Mouse (Mus musculus) liver, postnatal 0 days (tissue): Measurements from ENCODE around the gene Ifitm3. TPM values are rescaled to one million over a fixed set of nuclear protein-coding genes. Genes with fewer than 3 reads are reported as not detected.

Source experiments
- ATAC-seq: fragments of 200-750 bp; cut with Nextera tagmentation; 2 replicates; pipeline ENCODE4 v1.8.0; 2017; ENCODE audit warnings: mild to moderate bottlenecking, moderate library complexity
- DNase-seq: peaks from one replicate; pipeline ENCODE4 v3.0.0-alpha.2; 2016
- H3K27ac ChIP-seq: fragments of 300-500 bp; sonication (generic); 2 replicates; pipeline ENCODE4 v1.5.1; 2014; ENCODE audit warnings: antibody characterized with exemption, moderate library complexity, mild to moderate bottlenecking, low read depth
- H3K27me3 ChIP-seq: fragments of 300-500 bp; sonication (generic); 2 replicates; pipeline ENCODE4 v1.6.1; 2014; ENCODE audit warnings: low read length, control low read depth, mixed read lengths; ENCODE audit not compliant: insufficient read depth
- H3K36me3 ChIP-seq: fragments of 300-500 bp; sonication (generic); replicated peaks from 2 replicates; pipeline ENCODE4 v1.6.1; 2014; ENCODE audit warnings: mild to moderate bottlenecking, control low read depth, low read length, moderate library complexity, mixed read lengths; ENCODE audit not compliant: insufficient read depth
- H3K4me1 ChIP-seq: fragments of 300-500 bp; sonication (generic); 2 replicates; pipeline ENCODE4 v1.6.1; 2014; ENCODE audit warnings: antibody characterized with exemption, mild to moderate bottlenecking, control low read depth; ENCODE audit not compliant: insufficient read depth
- H3K4me2 ChIP-seq: fragments of 300-500 bp; sonication (generic); 2 replicates; pipeline ENCODE4 v1.6.1; 2014; ENCODE audit warnings: low read depth, mild to moderate bottlenecking, low read length, moderate library complexity, mixed read lengths
- H3K4me3 ChIP-seq: fragments of 300-500 bp; sonication (generic); 2 replicates; pipeline ENCODE4 v1.5.1; 2014; ENCODE audit warnings: low read depth, low read length
- H3K9ac ChIP-seq: fragments of 300-500 bp; sonication (generic); replicated peaks from 2 replicates; pipeline ENCODE4 v1.6.1; 2014; ENCODE audit warnings: mild to moderate bottlenecking, moderate library complexity
- H3K9me3 ChIP-seq: fragments of 300-500 bp; sonication (generic); 2 replicates; pipeline ENCODE4 v1.6.1; 2016; ENCODE audit warnings: mild to moderate bottlenecking, control low read depth, low read length, mixed read lengths
- CTCF ChIP-seq: sonication (generic); IDR thresholded peaks from 2 replicates; pipeline ENCODE4 v1.5.1; 2016; ENCODE audit warnings: antibody characterized with exemption, low read depth
- EP300 ChIP-seq: IDR thresholded peaks from 2 replicates; pipeline ENCODE4 v1.6.1; 2016; ENCODE audit warnings: antibody characterized with exemption, low read depth, mild to moderate bottlenecking
- WGBS: fragments of 180-500 bp; shearing (Covaris S2); extraction: QIAGEN DNeasy Blood & Tissue Kit; methylation state at CpG from one replicate; pipeline ENCODE4 v1.1.7; 2014; ENCODE audit not compliant: insufficient replicate concordance; 5-methylcytosine and 5-hydroxymethylcytosine counted together
- polyA plus RNA-seq: library from polyadenylated mRNA; unstranded; fragments of >200 nt; fragmentation: Nextera tagmentation; extraction: Ambion mirVana; gene quantifications from 2 replicates; pipeline ENCODE4 v1.2.1, GENCODE M21; 2015

The Ifitm3 gene
- polyA plus RNA-seq, 1 experiment from 2014 or later, result 295 TPM

DNA sequence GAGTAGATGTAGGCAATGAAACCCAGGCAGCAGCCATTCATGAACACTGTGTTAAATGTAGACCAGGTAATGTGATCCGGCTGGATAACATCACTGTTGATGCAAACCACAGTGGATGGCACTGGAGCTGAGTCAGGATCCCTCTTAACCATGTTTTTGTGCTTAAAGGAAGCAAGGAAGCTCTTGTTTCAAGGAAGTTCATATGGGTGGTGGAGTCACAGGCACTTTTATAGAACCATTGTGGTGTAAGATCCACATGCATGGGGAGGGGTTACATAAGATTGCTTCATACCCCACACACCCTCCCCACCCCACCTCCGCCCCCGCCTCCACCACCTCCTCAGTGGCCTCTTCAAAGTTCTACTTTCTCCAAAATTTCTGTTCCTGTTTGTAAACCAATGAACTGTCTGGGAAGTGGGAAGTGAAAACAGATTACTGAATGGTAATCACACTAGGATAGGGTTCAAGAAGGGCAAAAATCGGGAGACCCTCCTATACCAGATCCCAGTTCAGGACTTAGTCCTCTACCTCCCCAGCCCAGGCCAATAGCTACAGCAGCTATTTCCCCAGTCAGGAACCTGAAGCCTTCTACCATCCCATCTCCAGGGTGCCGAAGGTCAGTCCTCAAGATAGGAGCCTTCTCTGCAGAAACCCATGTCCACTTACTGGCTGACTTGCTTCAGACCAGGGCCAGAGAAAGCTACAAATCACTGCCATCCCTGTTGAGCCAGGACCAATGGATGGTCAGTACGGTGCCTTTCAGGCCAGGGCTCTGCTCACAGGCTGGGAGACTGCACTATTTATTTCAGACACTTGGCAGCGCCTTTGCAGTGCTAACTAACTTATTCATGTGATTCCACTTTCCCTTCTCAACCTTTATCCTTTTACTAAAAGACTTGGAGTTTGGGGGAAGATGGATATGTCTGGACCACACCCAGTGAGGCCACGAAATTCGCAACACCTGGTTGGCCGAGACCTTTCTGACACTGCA, 6.4 kb upstream of the Ifitm3 start:
- Histone ChIP-seq H3K4me3 (peak overlapping the region; percentile 39), H3K9me3 (no peaks in the 10 kb centered on the region), H3K36me3 (no peaks in the 10 kb centered on the region), H3K4me2 (peak overlapping the region; percentile 35; the same call in 1 of the 2 replicates), H3K27me3 (no peaks in the 10 kb centered on the region), H3K27ac (peak overlapping the region; percentile 56), H3K9ac (no peak overlapping the region), H3K4me1 (peaks cover 8% of the 10 kb centered on the region)
- no peak for TF ChIP-seq CTCF
- no peak for TF ChIP-seq EP300
- 66% methylated on average over 10 of the region's 10 CpGs for WGBS
- ATAC-seq (peak; percentile 50), DNase-seq (peak; percentile 46)

DNA sequence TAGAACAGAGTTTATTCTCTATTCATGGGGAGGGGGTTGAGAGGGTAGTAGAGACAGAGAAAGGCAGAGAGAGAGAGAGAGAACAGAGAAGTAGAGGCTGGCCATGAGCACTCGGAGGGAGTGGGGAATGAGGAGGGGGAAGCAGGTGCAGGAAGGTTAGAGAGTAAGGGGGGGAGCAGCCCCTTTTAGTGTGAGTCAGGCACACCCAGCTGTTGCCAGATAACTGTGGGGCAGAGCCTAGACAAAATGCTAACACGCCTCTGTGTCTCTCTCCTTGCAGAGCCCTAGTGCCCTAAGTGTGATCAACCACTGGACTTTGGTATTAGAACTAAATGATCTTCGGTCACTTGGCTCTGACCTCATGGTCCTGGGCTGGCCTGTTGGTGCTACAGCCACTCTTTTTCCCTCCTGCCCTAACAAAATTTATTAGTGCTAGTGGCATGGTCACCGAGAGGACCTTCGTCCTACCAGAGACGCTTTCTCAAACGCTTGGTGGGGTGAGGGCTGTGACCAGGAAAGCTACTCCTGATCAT, 734 bp upstream of the Ifitm3 start:
- no peak for TF ChIP-seq EP300
- TF ChIP-seq CTCF, result no peak
- peak overlapping the region; percentile 52; the same call in 1 of the 2 replicates for H3K4me3 ChIP-seq
- H3K4me2 ChIP-seq, result peak overlapping the region; percentile 62
- H3K4me1 ChIP-seq, result peaks cover 40% of the 10 kb centered on the region
- peak overlapping the region; percentile 64 for H3K9ac ChIP-seq
- H3K27me3 ChIP-seq, result no peaks in the 10 kb centered on the region
- H3K27ac ChIP-seq, result peak overlapping the region; percentile 87
- WGBS, result 64% methylated on average over 7 of the region's 7 CpGs
- peak; percentile 21 for DNase-seq
- no peaks in the 10 kb centered on the region for H3K36me3 ChIP-seq
- ATAC-seq, result peak; percentile 20; the same call in 1 of the 2 replicates
- H3K9me3 ChIP-seq, result no peaks in the 10 kb centered on the region

DNA sequence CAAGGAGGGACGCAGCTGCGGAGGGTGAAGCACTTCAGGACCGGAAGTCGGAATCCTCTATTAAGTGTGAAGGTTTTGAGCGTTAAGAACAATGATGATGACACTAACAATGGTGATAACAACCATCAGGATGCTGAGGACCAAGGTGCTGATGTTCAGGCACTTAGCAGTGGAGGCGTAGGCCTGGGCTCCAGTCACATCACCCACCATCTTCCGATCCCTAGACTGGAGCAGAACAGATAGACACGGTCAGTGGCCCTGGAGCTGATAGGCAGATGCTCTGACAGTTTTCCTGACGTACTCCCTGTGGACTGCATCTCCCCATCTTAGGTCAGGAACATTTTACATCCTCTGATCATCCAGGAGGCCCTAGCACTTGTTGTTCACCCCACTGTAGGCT, 905 bp downstream of the Ifitm3 start:
- no peak for TF ChIP-seq EP300
- no peak for TF ChIP-seq CTCF
- no peaks in the 10 kb centered on the region for H3K27me3 ChIP-seq
- no peaks in the 10 kb centered on the region for H3K36me3 ChIP-seq
- peaks cover 40% of the 10 kb centered on the region for H3K4me1 ChIP-seq
- ATAC-seq (no peak), DNase-seq (no peak)
- peak overlapping the region; percentile 52 for H3K4me3 ChIP-seq
- no peaks in the 10 kb centered on the region for H3K9me3 ChIP-seq
- peak overlapping the region; percentile 64 for H3K9ac ChIP-seq
- H3K27ac ChIP-seq, result peak overlapping the region; percentile 87
- WGBS, result 73% methylated on average over 9 of the region's 9 CpGs
- H3K4me2 ChIP-seq, result peak overlapping the region; percentile 62

DNA sequence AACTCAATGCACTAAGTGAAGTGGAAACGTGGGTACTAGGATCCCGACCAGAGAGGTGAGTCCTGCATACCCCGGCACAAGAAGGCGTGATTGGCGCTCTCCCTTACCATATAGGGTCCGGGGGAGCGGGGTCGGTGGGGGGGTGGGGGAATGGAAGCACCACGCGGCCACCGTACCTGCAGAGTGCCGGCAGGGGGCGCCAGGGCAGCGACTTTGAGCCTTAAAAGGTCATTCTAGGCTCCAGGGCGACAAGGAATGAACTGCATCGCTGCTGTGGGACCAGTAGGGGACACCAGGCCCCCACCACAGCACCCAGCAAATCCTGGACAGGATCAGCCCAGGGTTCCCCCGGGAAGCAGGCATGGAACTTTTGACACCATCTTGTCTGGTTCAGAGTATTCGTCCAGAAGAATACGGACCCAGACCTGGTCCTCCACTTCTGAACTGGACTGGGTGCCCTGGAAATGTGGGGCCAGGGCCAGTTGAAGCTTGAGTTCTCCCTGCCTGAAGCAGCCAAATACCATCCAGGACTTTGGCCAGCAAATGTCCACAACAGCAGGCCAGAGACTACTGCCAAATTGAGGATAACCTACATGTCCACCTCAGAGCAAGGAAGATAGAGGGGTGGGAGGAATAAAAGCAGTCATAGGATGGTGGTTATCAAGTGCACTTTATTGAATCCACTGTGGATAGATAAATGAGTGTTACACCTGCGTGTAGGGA, 1.5 kb downstream of the Ifitm3 start:
- Histone ChIP-seq H3K4me3 (peak overlapping the region; percentile 52), H3K27me3 (no peaks in the 10 kb centered on the region), H3K4me2 (peak overlapping the region; percentile 62), H3K27ac (peak overlapping the region; percentile 87), H3K36me3 (no peaks in the 10 kb centered on the region), H3K4me1 (peaks cover 40% of the 10 kb centered on the region), H3K9ac (peak overlapping the region; percentile 64), H3K9me3 (no peaks in the 10 kb centered on the region)
- peak; percentile 81 for ATAC-seq
- DNase-seq, result peak; percentile 88
- no peak for TF ChIP-seq EP300
- peak; percentile 95 for TF ChIP-seq CTCF
- WGBS, result 6% methylated on average over 20 of the region's 20 CpGs

DNA sequence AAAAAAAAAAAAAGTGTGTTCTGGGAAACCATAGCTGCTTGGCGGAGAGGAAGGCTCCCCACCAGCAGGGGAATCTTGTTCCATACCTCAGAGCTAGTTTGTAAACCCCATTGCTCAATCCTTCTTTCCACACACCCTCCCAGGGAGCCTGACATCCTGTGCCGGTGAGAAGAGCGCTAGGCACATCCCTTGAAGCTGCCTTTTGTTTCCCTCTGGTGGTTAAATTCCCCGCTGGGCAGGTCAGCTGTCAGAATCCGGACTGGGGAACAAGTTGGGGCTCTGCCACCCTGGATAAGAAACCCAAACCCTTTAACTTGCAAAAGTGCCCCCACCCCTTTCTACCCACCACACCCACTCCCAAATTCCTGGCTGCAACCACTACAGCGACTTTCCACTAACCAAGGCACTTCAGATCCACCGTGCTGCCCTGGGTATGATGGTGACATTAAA, 2.2 kb downstream of the Ifitm3 start:
- Histone ChIP-seq H3K27me3 (no peaks in the 10 kb centered on the region), H3K4me2 (peak overlapping the region; percentile 62), H3K27ac (peak overlapping the region; percentile 87; the same call in 1 of the 2 replicates), H3K4me3 (peak overlapping the region; percentile 52), H3K9ac (no peak overlapping the region), H3K9me3 (no peaks in the 10 kb centered on the region), H3K36me3 (no peaks in the 10 kb centered on the region), H3K4me1 (peaks cover 39% of the 10 kb centered on the region)
- WGBS, result 3% methylated on average over 7 of the region's 7 CpGs
- DNase-seq, result peak; percentile 69
- peak; percentile 53 for ATAC-seq
- TF ChIP-seq EP300 (peak; percentile 43; the same call in 1 of the 2 replicates), CTCF (peak; percentile 63)
